Mouse (Mus musculus) MEL (cell line): Measurements from ENCODE around the gene Cntn5.

Experiments used
- BHLHE40 ChIP-seq: IDR thresholded peaks from 2 replicates; pipeline ENCODE4 v1.6.1; 2012; ENCODE audit warnings: low read depth, mild to moderate bottlenecking, inconsistent platforms, low read length, improper control_type of control experiment, borderline replicate concordance
- CTCF ChIP-seq, 3 experiments: IDR thresholded peaks in 2 of 3; conservative IDR thresholded peaks in 1 of 3; 2 replicates each; pipeline ENCODE4 v1.5.1; 2011 to 2012; ENCODE audit warnings: low read length in 3 of 3, low read depth in 2 of 3, mild to moderate bottlenecking in 2 of 3, improper control_type of control experiment in 1 of 3, inconsistent platforms in 1 of 3, mixed read lengths in 1 of 3, moderate library complexity in 1 of 3; ENCODE audit not compliant: control insufficient read depth in 1 of 3, insufficient read depth in 1 of 3, poor library complexity in 1 of 3, severe bottlenecking in 1 of 3
- GATA1 ChIP-seq: IDR thresholded peaks from 2 replicates; pipeline ENCODE4 v1.6.1; 2011; ENCODE audit warnings: low read depth, low read length, improper control_type of control experiment
- JUND ChIP-seq: IDR thresholded peaks from 2 replicates; pipeline ENCODE4 v1.6.1; 2011; ENCODE audit warnings: low read depth, mild to moderate bottlenecking, improper control_type of control experiment, low read length
- MEF2A ChIP-seq: IDR thresholded peaks from 2 replicates; pipeline ENCODE4 v1.6.1; 2014; ENCODE audit warnings: low read depth, mild to moderate bottlenecking, inconsistent platforms, low read length, improper control_type of control experiment; ENCODE audit not compliant: poor library complexity, insufficient replicate concordance, severe bottlenecking; ENCODE audit errors: extremely low read depth
- NRF1 ChIP-seq: IDR thresholded peaks from 2 replicates; pipeline ENCODE4 v1.6.1; 2014; ENCODE audit warnings: low read depth, mild to moderate bottlenecking, inconsistent platforms, low read length, improper control_type of control experiment, moderate library complexity; ENCODE audit not compliant: poor library complexity, insufficient read depth, severe bottlenecking
- POLR2A ChIP-seq, 2 experiments: IDR thresholded peaks; 2 replicates each; pipeline ENCODE4 v1.6.1; 2011 to 2012; ENCODE audit warnings: low read length in 2 of 2, mild to moderate bottlenecking in 2 of 2, control low read depth in 1 of 2, improper control_type of control experiment in 1 of 2, low read depth in 1 of 2, moderate library complexity in 1 of 2; ENCODE audit not compliant: control insufficient read depth in 1 of 2, insufficient read depth in 1 of 2, poor library complexity in 1 of 2
- POLR2AphosphoS2 ChIP-seq: IDR thresholded peaks from 2 replicates; pipeline ENCODE4 v1.6.1; 2011; ENCODE audit warnings: low read length, improper control_type of control experiment
- TAL1 ChIP-seq: IDR thresholded peaks from 2 replicates; pipeline ENCODE4 v1.6.1; 2012; ENCODE audit warnings: mild to moderate bottlenecking, inconsistent platforms, low read length, moderate library complexity, mixed read lengths
- TCF12 ChIP-seq: IDR thresholded peaks from 2 replicates; pipeline ENCODE4 v1.6.1; 2014; ENCODE audit warnings: low read depth, mild to moderate bottlenecking, inconsistent platforms, low read length, improper control_type of control experiment, moderate library complexity

GRCm38 (mm10) chr9:9983220-9983619 lies 921.4 kb downstream of the Cntn5 start:
- TF ChIP-seq MEF2A = no peak
- no peak for TF ChIP-seq POLR2AphosphoS2
- TF ChIP-seq POLR2A (IDR thresholded peaks at IDR 0.05; ENCODE audit: control insufficient read depth in 1 of 2, insufficient read depth in 1 of 2, low read depth in 1 of 2, low read length in 2 of 2, poor library complexity in 1 of 2) = no peak
- TF ChIP-seq TCF12 = no peak
- TF ChIP-seq JUND = no peak
- no peak for TF ChIP-seq CTCF (IDR thresholded peaks at IDR 0.05 in 2 of 3, conservative IDR thresholded peaks at IDR 0.05 in 1 of 3; ENCODE audit: control insufficient read depth in 1 of 3, insufficient read depth in 1 of 3, low read depth in 2 of 3, low read length in 3 of 3, poor library complexity in 1 of 3, severe bottlenecking in 1 of 3)
- TF ChIP-seq NRF1 = no peak
- no peak for TF ChIP-seq BHLHE40
- no peak for TF ChIP-seq TAL1
- no peak for TF ChIP-seq GATA1
